Mouse (Mus musculus) splenic B cell, adult 2 months (primary cell): ENCODE data around the gene Gigyf2.

ENCODE experiments used
- DNase-seq: peaks from one replicate; pipeline ENCODE4 v3.0.0-alpha.2; 2011; ENCODE audit warnings: low read depth, low spot score
- H3K27me3 ChIP-seq: 2 replicates; pipeline ENCODE4 v1.6.1; 2012; ENCODE audit warnings: mild to moderate bottlenecking, low read length, moderate library complexity, mixed read lengths; ENCODE audit not compliant: control insufficient read depth, poor library complexity, insufficient read depth, severe bottlenecking
- H3K36me3 ChIP-seq: 2 replicates; pipeline ENCODE4 v1.6.1; 2012; ENCODE audit warnings: mild to moderate bottlenecking, low read length, moderate library complexity, mixed read lengths; ENCODE audit not compliant: control insufficient read depth, poor library complexity, insufficient read depth, severe bottlenecking

The Gigyf2 gene

GRCm38 (mm10) chr1:87308952-87309351 lies 17.8 kb upstream of the Gigyf2 start:
- Histone ChIP-seq H3K27me3 (no peaks in the 10 kb centered on the region), H3K36me3 (no peaks in the 10 kb centered on the region)
- no peak for DNase-seq

DNA sequence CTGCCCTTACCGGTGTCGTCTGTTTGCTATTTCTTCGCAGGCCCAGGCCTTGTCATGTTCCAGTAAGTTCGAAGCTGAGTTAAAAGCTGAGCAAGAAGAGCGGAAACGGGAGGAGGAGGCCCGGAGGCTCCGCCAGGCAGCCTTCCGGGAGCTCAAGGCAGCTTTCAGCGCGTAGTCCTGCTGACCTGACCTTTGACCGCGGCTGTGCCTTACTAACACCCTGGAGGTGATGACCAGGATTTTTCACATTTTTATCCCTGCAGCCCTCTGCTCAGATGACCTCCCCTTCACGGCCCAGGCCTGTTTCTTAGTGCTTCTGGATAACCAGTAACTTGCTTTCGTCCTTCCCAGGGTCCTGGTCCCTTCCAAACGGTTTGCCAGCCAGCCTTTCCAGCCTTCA lies 17.2 kb upstream of the Gigyf2 start:
- Histone ChIP-seq H3K27me3 (no peaks in the 10 kb centered on the region), H3K36me3 (no peaks in the 10 kb centered on the region)
- no peak for DNase-seq

DNA sequence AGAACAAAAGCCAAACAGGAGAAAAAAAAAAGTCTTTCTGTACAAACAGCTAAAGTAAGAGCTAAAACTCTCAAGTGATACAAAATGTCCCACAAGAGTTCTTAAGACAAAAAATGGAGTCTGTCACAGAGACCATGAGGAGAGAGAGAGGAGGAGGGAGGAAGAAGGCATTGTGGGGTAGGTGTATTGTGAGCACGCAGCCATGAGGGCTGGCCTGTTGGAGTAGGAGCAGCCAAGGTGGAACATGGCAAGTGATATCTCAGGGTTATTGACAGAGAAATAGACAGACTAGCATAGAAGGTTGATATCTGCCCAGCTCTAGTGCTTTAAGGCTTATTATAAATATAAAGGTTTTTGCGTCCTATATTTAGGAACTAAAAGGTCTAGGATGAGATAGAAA lies 14.1 kb upstream of the Gigyf2 start:
- Histone ChIP-seq H3K27me3 (no peaks in the 10 kb centered on the region), H3K36me3 (no peaks in the 10 kb centered on the region)
- DNase-seq = no peak

GRCm38 (mm10) chr1:87313116-87313515 lies 13.7 kb upstream of the Gigyf2 start:
- Histone ChIP-seq H3K36me3 (no peaks in the 10 kb centered on the region), H3K27me3 (no peaks in the 10 kb centered on the region)
- DNase-seq = no peak

- H3K27me3 ChIP-seq = no peaks in the 10 kb centered on the region
- no peak for DNase-seq
- no peaks in the 10 kb centered on the region for H3K36me3 ChIP-seq
These were observed 12.8 kb upstream of the Gigyf2 start for GRCm38 (mm10) chr1:87313843-87314570.

- H3K27me3 ChIP-seq = no peaks in the 10 kb centered on the region
- no peaks in the 10 kb centered on the region for H3K36me3 ChIP-seq
- DNase-seq = no peak
These were observed 11.4 kb upstream of the Gigyf2 start for GRCm38 (mm10) chr1:87315431-87315830.

DNA sequence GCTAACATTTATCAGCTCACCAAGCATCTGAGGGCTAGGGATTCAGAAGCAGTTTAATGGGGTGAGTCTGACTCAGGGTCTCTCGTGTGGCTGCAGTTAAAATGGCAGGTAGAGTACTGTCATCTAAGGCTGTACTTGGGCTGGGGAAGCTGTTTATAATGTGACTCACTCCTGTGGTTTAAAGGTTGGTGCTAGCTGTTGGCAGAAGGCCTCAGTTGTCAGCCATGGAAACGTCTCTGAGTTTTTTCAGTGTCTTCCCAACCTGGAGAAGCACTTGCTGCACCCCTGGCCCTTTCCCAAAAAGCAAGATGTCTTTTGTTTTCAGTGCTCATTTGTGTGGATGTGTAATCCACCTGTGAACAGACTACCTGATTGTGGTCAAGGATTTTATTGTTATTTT lies 10.9 kb upstream of the Gigyf2 start:
- H3K27me3 ChIP-seq = no peaks in the 10 kb centered on the region
- no peaks in the 10 kb centered on the region for H3K36me3 ChIP-seq
- no peak for DNase-seq

GRCm38 (mm10) chr1:87316672-87317071 lies 10.1 kb upstream of the Gigyf2 start:
- no peak for DNase-seq
- no peaks in the 10 kb centered on the region for H3K27me3 ChIP-seq
- no peaks in the 10 kb centered on the region for H3K36me3 ChIP-seq

- no peak for DNase-seq
- no peaks in the 10 kb centered on the region for H3K27me3 ChIP-seq
- no peaks in the 10 kb centered on the region for H3K36me3 ChIP-seq
These were observed 5.7 kb upstream of the Gigyf2 start for GRCm38 (mm10) chr1:87321071-87321470.

DNA sequence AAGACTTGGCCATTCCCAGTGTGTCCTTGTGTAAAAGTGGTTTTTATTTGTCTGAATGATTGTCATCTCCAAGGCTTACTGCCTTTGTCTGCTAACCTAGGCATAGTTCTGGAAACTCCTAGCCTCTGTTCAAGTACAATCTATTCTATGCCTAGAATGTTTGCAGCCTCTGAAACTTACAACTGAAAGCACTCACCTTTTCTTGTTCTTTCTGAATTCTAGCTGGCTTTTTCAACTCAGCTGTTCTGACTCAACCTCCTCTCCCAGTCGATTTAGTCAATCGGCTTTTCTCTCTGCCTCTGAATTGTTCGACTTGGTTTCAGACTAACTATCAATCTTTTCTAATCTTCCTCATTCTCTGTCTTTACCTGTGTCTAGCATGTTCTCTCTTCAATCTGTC lies 4.0 kb upstream of the Gigyf2 start:
- no peaks in the 10 kb centered on the region for H3K27me3 ChIP-seq

DNA sequence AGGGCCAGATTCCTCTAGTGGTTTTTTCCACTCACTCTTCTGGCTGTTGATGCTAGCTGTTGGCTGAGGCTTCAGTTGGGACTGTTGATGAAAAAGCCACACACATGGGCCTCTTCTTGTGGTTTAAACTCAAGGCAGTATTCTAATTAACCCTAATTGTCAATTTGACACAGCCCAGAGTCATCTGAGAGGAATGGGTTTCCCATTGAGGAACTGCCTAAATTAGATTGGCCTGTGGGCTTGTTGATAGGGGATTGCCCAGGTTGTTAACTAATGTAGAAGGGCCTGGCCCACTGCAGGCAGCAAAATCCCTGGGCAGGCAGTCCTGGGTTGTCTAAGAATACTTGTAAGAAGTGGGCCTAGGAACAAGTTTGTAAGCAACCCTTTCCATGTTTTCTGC lies 2.1 kb upstream of the Gigyf2 start:
- DNase-seq = no peak
- no peaks in the 10 kb centered on the region for H3K27me3 ChIP-seq
- no peaks in the 10 kb centered on the region for H3K36me3 ChIP-seq

More for the DNA sequence above, 4.0 kb upstream of the Gigyf2 start:
- no peaks in the 10 kb centered on the region for H3K36me3 ChIP-seq
- DNase-seq = no peak

GRCm38 (mm10) chr1:87327165-87327861 lies 515 bp downstream of the Gigyf2 start:
- Histone ChIP-seq H3K27me3 (no peaks in the 10 kb centered on the region), H3K36me3 (no peaks in the 10 kb centered on the region)
- no peak for DNase-seq

DNA sequence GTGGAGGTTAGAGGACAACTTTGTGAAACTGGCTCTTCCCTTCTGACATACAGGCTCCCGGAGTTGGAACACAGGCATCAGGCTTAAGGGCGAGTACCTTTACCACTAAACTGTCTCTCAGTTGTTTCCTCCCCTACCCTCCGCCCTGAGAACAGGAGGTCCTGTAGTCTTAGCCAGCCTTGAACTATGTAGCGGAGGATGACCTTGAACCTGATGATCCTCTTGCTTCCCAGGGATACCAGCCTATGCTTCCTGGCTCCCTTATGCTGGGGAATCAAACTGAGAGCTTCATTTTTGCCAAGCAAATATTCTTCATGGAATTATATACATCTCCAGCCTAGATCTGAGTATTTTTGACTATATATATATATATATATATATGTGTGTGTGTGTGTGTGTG lies 5.0 kb downstream of the Gigyf2 start:
- DNase-seq = no peak
- Histone ChIP-seq H3K36me3 (peaks cover 3% of the 10 kb centered on the region; the same call in 1 of the 2 replicates), H3K27me3 (no peaks in the 10 kb centered on the region)

- DNase-seq = no peak
- Histone ChIP-seq H3K36me3 (no peaks in the 10 kb centered on the region), H3K27me3 (no peaks in the 10 kb centered on the region)
These were observed 23.8 kb downstream of the Gigyf2 start for GRCm38 (mm10) chr1:87350576-87350975.

DNA sequence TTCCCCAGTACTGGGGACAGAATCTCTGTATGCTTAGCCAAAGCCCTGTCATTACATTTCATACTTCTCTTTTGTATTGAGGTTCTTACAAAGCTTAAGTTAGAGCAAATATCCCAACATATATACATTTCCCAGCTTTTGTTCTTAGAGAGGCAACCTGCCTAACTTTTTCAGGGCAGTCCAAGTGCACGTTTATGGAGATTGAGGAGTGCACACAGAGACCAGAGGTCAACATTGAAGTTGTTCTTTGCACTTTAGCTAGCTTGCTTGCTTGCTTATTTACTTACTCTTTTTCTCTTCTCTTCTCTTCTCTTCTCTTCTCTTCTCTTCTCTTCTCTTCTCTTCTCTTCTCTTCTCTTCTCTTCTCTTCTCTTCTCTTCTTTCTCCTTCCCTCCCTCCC lies 33.5 kb downstream of the Gigyf2 start:
- no peak for DNase-seq
- peaks cover 6% of the 10 kb centered on the region; the same call in 1 of the 2 replicates for H3K36me3 ChIP-seq
- H3K27me3 ChIP-seq = no peaks in the 10 kb centered on the region
